Mouse (Mus musculus) adrenal gland, postnatal 25 days (tissue): ENCODE measurements around the gene Tas2r116. TPM values are rescaled to one million over a fixed set of nuclear protein-coding genes. Genes with fewer than 3 reads are reported as not detected.

Experiments
- DNase-seq: peaks from one replicate; pipeline ENCODE4 v3.0.0; 2021; ENCODE audit warnings: mixed read lengths
- long read RNA-seq: library from polyadenylated mRNA; stranded (forward); transcript quantifications from one replicate; pipeline ENCODE4 v2.0.0, GENCODE M21; 2021
- total RNA-seq: library from RNA; stranded (reverse); gene quantifications from 2 replicates; pipeline ENCODE4 v1.2.3, GENCODE M21; 2021

Tas2r116 gene
- not detected in 2 replicates for total RNA-seq
- long read RNA-seq, result 0 reads

- no peak for DNase-seq
Measured at GRCm38 (mm10) chr6:132855138-132855537, at the start of gene Tas2r116. Tas2r116 (plus strand) TSS chr6:132855438.

- no peak for DNase-seq
Measured at GRCm38 (mm10) chr6:132846842-132847241, 8.4 kb upstream of the Tas2r116 start, which contains the start of gene Tas2r123. Tas2r123 (plus strand) TSS chr6:132847142.

- DNase-seq, result no peak
Measured at GRCm38 (mm10) chr6:132867708-132868107, 12.5 kb downstream of the Tas2r116 start, which contains the start of gene Tas2r110. Tas2r110 (plus strand) TSS chr6:132868008.

- DNase-seq, result no peak
Measured at GRCm38 (mm10) chr6:132892711-132893110, 37.5 kb downstream of the Tas2r116 start, which contains the start of gene Tas2r113. Tas2r113 (plus strand) TSS chr6:132893011.

Other genes starting within 250 kb of the Tas2r116 start
- not detected in 2 replicates for gene A630073D07Rik, start 203.9 kb upstream of the Tas2r116 start, total RNA-seq
- gene Tas2r120, start 198.5 kb upstream of the Tas2r116 start, total RNA-seq, result not detected in 2 replicates
- not detected in 2 replicates for gene Tas2r121, start 154.4 kb upstream of the Tas2r116 start, total RNA-seq
- gene Tas2r122, start 143.5 kb upstream of the Tas2r116 start, total RNA-seq, result not detected in 2 replicates
- not detected in 2 replicates for gene Tas2r115, start 117.4 kb upstream of the Tas2r116 start, total RNA-seq
- gene Tas2r124, start 100.7 kb upstream of the Tas2r116 start, total RNA-seq, result not detected in 2 replicates
- not detected in 2 replicates for gene Tas2r102, start 93.3 kb upstream of the Tas2r116 start, total RNA-seq
- not detected in 2 replicates for gene Tas2r136, start 77.3 kb upstream of the Tas2r116 start, total RNA-seq
- gene Tas2r117, start 52.6 kb upstream of the Tas2r116 start, total RNA-seq, result not detected in 2 replicates
- not detected in 2 replicates for gene Tas2r123, start 8.3 kb upstream of the Tas2r116 start, total RNA-seq
- gene Tas2r110, start 12.6 kb downstream of the Tas2r116 start, total RNA-seq, result not detected in 2 replicates
- not detected in 2 replicates for gene Tas2r113, start 37.6 kb downstream of the Tas2r116 start, total RNA-seq
- gene Tas2r125, start 54.2 kb downstream of the Tas2r116 start, total RNA-seq, result not detected in 2 replicates
- not detected in 2 replicates for gene Tas2r129, start 95.7 kb downstream of the Tas2r116 start, total RNA-seq
- not detected in 2 replicates for gene Tas2r131, start 102.5 kb downstream of the Tas2r116 start, total RNA-seq
- gene Tas2r109, start 125.5 kb downstream of the Tas2r116 start, total RNA-seq, result not detected in 2 replicates
- gene Tas2r103, start 181.7 kb downstream of the Tas2r116 start, total RNA-seq, result not detected in 2 replicates
- not detected in 2 replicates for gene Tas2r140, start 200.4 kb downstream of the Tas2r116 start, total RNA-seq
- gene Smim10l1, start 249.5 kb downstream of the Tas2r116 start, total RNA-seq, result 96.7 and 115 TPM in 2 replicates